Mouse (Mus musculus) lung, adult 2 months (tissue): ENCODE data around the gene Eya4.

ENCODE experiments used
- CTCF ChIP-seq: fragments of 200-500 bp; IDR thresholded peaks from 2 replicates; pipeline ENCODE4 v1.5.1; 2011; ENCODE audit warnings: mild to moderate bottlenecking, low read length, control low read depth; ENCODE audit not compliant: insufficient read depth
- POLR2A ChIP-seq: fragments of 200-500 bp; IDR thresholded peaks from 2 replicates; pipeline ENCODE4 v1.6.1; 2011; ENCODE audit warnings: low read depth, mild to moderate bottlenecking, control low read depth, low read length, borderline replicate concordance; ENCODE audit errors: extremely low read depth

DNA sequence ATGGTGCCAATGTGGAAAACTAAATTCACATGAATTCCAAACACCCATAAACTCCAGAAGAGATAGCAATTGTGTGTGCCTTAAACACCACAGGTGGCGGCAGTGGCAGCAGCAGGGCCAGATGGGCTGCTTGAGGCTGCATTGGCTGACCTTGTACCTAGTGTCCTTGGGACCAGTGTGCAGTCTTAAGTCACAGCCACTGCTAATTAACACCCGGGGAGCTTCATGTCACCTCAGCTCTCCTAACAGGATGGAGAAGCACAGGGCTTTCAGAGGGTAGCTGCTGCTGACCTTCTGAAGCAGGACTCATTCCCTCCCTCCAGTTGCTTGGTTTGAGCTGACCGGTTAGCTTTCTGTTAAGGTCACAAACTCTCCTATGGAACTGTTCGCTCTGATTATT is 242.5 kb downstream of the Eya4 start:
- TF ChIP-seq POLR2A, result no peak
- no peak for TF ChIP-seq CTCF
